Mouse (Mus musculus) embryonic fibroblast, embryonic 13.5 days (primary cell): ENCODE measurements at regions not wholly inside any gene's neighbourhood (a gene's known extent, or its start where the extent isn't known, plus 50 kb on each side); places are given as distances from the start of the nearest gene placed in this dataset.

Experiments used
- H3K27ac ChIP-seq: 2 replicates; pipeline ENCODE4 v1.5.1; 2012; ENCODE audit warnings: low read length, control low read depth, inconsistent platforms; ENCODE audit not compliant: insufficient read depth
- H3K4me1 ChIP-seq: 2 replicates; pipeline ENCODE4 v1.6.1; 2011; ENCODE audit warnings: low read length; ENCODE audit not compliant: control insufficient read depth, insufficient read depth
- H3K4me3 ChIP-seq: 2 replicates; pipeline ENCODE4 v1.5.1; 2011; ENCODE audit warnings: mild to moderate bottlenecking, control low read depth, low read length; ENCODE audit not compliant: insufficient read depth
- CTCF ChIP-seq: IDR thresholded peaks from 2 replicates; pipeline ENCODE4 v1.5.1; 2011; ENCODE audit warnings: mild to moderate bottlenecking, control low read depth, low read length, moderate library complexity, borderline replicate concordance; ENCODE audit not compliant: insufficient read depth
- POLR2A ChIP-seq: IDR thresholded peaks from 2 replicates; pipeline ENCODE4 v1.6.1; 2011; ENCODE audit warnings: low read depth, mild to moderate bottlenecking, control low read depth, low read length, moderate library complexity

- Histone ChIP-seq H3K4me1 (no peaks in the 10 kb centered on the region; the same call in 1 of the 2 replicates), H3K4me3 (no peak overlapping the region), H3K27ac (no peak overlapping the region)
- TF ChIP-seq CTCF = no peak
- TF ChIP-seq POLR2A = no peak
These were observed 264.4 kb downstream of the Btg1 start for GRCm38 (mm10) chr10:96881212-96881611.

- H3K4me3 ChIP-seq = no peak overlapping the region
- no peak overlapping the region for H3K27ac ChIP-seq
- no peaks in the 10 kb centered on the region for H3K4me1 ChIP-seq
- TF ChIP-seq CTCF = no peak
- no peak for TF ChIP-seq POLR2A
These were observed 264.9 kb downstream of the Btg1 start for GRCm38 (mm10) chr10:96881660-96882059.

DNA sequence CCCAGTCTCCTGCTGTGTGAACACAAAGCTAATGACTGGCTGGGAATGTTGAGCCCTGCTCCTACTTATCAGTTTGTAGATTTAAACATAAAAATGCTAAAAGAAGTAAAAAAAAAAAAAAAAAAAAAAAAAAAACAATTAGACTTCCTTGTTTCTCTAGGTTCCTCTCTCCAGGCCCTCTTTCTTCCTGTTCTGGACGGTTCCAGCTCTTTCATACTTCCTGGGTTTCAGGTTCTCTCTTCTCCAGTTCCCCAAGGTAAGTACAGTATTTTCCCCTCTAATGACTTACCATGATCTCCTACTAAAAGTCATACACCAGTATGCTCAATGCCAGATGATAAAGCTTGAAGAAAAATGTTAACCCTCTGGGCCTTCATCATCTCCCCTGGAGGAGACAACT is 284.3 kb downstream of the Btg1 start:
- TF ChIP-seq POLR2A (no peak), CTCF (no peak)

DNA sequence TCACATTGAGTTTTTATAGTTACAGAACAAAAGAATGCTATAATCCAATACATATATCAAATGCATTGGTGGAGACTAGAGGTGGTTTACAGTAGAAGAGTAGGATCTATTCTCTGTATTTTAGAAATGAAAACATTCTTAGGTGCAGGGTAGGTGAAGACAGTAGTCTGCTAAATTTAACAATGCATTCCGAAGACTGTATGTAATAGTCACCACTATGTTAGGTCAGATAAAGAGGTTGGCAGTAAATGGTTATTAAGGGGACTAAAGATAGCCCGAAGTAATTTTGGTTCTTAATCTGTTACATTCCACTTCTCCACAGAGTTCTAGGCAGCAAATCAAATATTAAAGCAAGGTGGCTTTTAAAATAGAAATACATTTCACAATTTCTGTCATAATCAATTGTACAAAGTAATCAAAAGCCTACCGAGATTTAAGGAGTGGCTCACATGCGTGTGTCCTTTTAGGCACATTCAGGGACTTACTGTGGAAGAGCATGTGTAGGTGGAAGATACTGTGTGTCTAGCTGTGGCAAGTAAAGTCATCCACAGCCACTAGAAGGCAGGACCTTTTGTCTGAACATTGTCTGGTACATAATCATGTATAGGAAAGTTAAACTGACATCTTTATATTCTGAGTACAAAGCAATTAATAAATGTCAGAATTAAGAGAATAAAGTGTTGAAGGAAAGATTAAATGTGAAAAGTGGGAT is 288.4 kb downstream of the Btg1 start:
- Histone ChIP-seq H3K27ac (no peak overlapping the region), H3K4me3 (no peak overlapping the region), H3K4me1 (no peaks in the 10 kb centered on the region)
- TF ChIP-seq CTCF (no peak), POLR2A (no peak)

More for the DNA sequence above, 284.3 kb downstream of the Btg1 start:
- Histone ChIP-seq H3K4me3 (no peak overlapping the region), H3K4me1 (no peaks in the 10 kb centered on the region), H3K27ac (no peak overlapping the region)

GRCm38 (mm10) chr10:96909661-96910315 is 293.0 kb downstream of the Btg1 start:
- H3K4me3 ChIP-seq = no peak overlapping the region
- no peak overlapping the region for H3K27ac ChIP-seq
- TF ChIP-seq CTCF (no peak), POLR2A (no peak)
- no peaks in the 10 kb centered on the region for H3K4me1 ChIP-seq

DNA sequence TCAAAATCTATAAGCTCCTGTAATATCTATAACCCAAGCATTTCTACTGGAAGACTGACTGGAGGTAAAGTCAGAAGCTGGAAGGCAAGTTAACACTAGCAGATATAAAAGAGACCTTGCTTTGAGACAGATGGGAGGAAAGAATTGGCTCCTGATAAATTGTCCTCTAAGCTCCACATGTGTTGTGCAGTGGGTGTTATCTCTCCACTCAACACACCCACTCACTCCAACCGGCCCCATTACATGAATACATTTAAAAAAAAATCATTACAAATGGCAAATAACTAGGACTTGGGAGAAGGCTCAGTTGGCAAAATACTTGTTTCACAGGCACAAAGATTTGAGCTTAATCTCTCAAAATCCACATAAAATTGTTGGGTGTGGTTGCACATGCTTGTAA is 304.4 kb downstream of the Btg1 start:
- Histone ChIP-seq H3K4me1 (no peaks in the 10 kb centered on the region), H3K27ac (no peak overlapping the region), H3K4me3 (no peak overlapping the region)
- TF ChIP-seq POLR2A (no peak), CTCF (no peak)

DNA sequence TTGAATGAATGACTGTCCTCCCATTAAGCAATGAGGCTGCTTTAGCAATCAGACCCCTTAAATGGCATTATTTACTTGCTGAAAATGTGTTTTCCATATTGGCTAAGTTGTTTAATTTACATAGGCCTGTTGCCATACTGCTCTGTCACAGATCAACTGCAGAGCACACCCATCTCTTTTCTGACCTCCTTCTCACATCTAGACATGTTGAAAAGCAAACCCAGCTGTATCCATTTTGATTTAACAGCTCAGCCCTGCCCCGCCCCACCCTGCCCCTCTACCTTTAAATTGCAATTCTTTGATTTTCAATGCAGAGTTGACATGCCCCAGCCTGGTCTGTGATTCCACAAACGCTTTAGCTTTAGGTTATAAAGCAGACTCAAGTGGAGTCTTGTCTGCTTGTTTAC is 307.5 kb downstream of the Btg1 start:
- H3K4me3 ChIP-seq = no peak overlapping the region
- TF ChIP-seq POLR2A (no peak), CTCF (no peak)
- no peaks in the 10 kb centered on the region for H3K4me1 ChIP-seq
- H3K27ac ChIP-seq = no peak overlapping the region

DNA sequence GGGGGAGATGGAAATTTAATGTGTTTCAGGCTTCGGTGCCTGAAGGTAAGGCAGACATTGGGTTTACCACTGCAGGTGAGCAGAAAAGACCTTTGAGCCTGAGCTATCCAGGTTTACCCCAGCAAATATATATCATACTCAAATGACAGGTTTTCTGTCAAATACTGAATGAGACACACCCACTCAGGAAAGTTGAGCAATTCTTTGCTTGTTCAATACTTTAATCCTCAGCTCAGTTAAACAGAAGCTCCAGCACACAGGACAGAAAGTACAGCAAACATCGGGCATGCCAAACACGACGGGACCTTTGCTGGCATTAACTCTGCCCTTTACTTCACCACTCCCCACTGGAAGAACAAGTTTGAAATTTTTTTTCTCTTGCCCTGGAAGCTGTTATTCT is 307.9 kb downstream of the Btg1 start:
- H3K4me1 ChIP-seq = no peaks in the 10 kb centered on the region
- H3K4me3 ChIP-seq = no peak overlapping the region
- no peak overlapping the region for H3K27ac ChIP-seq
- TF ChIP-seq CTCF = no peak

DNA sequence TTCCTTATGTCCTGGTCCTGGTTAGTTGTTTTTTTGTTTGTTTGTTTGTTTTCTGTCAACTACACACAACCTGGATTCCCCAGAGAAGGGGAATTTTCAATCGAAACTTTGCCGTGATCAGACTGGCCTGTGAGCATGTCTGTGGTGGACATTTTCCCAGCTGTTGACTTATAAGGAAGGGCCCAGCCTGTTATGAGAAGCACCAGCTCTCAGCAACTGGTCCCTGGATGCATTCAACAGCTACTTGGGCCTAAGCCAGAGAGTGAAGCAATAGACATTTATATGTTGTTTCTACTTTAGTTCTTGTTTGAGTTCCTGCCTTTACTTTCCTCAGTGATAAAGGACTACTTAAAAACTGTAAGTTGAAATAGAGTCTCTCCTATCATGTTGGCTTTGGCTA is 309.0 kb downstream of the Btg1 start:
- no peak for TF ChIP-seq POLR2A
- no peak for TF ChIP-seq CTCF
- Histone ChIP-seq H3K27ac (no peak overlapping the region), H3K4me3 (no peak overlapping the region), H3K4me1 (no peaks in the 10 kb centered on the region)

DNA sequence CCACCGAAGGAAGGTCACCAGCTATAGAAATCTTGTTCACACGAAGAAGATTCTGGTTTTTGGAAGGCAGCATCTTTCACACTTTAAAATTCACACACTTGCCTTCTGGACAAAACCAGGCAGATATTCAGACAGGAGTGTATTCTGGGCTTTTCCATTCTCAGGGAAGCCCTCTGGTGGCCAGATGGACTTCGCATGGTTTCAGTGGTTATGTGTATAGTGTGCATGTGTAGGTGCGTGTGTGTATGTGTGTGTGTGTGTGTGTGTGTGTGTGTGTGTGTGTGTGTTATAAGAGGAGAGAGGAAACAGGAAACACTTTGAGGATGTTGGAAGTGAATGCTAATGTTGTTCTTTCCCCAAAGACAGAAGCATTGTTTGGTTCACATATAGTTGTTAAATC is 317.9 kb downstream of the Btg1 start:
- Histone ChIP-seq H3K4me3 (no peak overlapping the region), H3K4me1 (no peaks in the 10 kb centered on the region), H3K27ac (no peak overlapping the region)
- TF ChIP-seq POLR2A (no peak), CTCF (peak; percentile 29; the same call in 1 of the 2 replicates)

- Histone ChIP-seq H3K4me3 (no peak overlapping the region), H3K27ac (no peak overlapping the region), H3K4me1 (no peaks in the 10 kb centered on the region)
- TF ChIP-seq POLR2A (no peak), CTCF (no peak)
These were observed 324.2 kb downstream of the Btg1 start for GRCm38 (mm10) chr10:96940887-96941518.
